Mouse (Mus musculus): Measurements from ENCODE around the gene H2-Aa. TPM values are rescaled to one million over a fixed set of nuclear protein-coding genes. Genes with fewer than 3 reads are reported as not detected.

The H2-Aa gene
- polyA plus RNA-seq, 1 experiment from 2014 or later: not detected

GRCm38 (mm10) chr17:34285848-34286247, 1.8 kb downstream of the H2-Aa start:
- peak; percentile 51 for TF ChIP-seq CTCF (IDR thresholded peaks at IDR 0.05)
- ATAC-seq: no peak
- in situ Hi-C loops (cut with MboI; ENCODE audit: low pct_unique_long_range_greater_than_20kb): no loop called here
- peaks cover 30% of the 10 kb centered on the region for H3K27me3 ChIP-seq
- DNase-seq (ENCODE audit: low read depth, low spot score): no peak
- POLR2A ChIA-PET: interaction anchor here (0.7 kb wide), 1 partner anchor 1549 kb away, joined by 6 read pairs; no protein-coding TSS in a partner anchor
- CTCF ChIA-PET: no interaction called here

GRCm38 (mm10) chr17:34285371-34285770, 2.3 kb downstream of the H2-Aa start:
- in situ Hi-C loops (cut with MboI; ENCODE audit: low pct_unique_long_range_greater_than_20kb): no loop called here
- DNase-seq (ENCODE audit: low read depth, low spot score) (no peak), ATAC-seq (no peak)
- peaks cover 27% of the 10 kb centered on the region for H3K27me3 ChIP-seq
- no peak for TF ChIP-seq CTCF (IDR thresholded peaks at IDR 0.05)
- POLR2A ChIA-PET: interaction anchor here (0.7 kb wide), 1 partner anchor 1549 kb away, joined by 6 read pairs; no protein-coding TSS in a partner anchor
- CTCF ChIA-PET: no interaction called here

- no peak for DNase-seq (ENCODE audit: low read depth, low spot score)
- peaks cover 30% of the 10 kb centered on the region for H3K27me3 ChIP-seq
- no peak for ATAC-seq
- POLR2A ChIA-PET: no interaction called here
- in situ Hi-C loops (cut with MboI; ENCODE audit: low pct_unique_long_range_greater_than_20kb): no loop called here
- CTCF ChIA-PET: no interaction called here
- no peak for TF ChIP-seq CTCF (IDR thresholded peaks at IDR 0.05)
Observed at GRCm38 (mm10) chr17:34281836-34282235, 5.8 kb downstream of the H2-Aa start.

- in situ Hi-C loops (cut with MboI; ENCODE audit: low pct_unique_long_range_greater_than_20kb): no loop called here
- ChIA-PET POLR2A (no interaction called here), CTCF (no interaction called here)
- no peak for DNase-seq (ENCODE audit: low read depth, low spot score)
- peaks cover 38% of the 10 kb centered on the region for H3K27me3 ChIP-seq
- no peak for TF ChIP-seq CTCF (IDR thresholded peaks at IDR 0.05)
- ATAC-seq: no peak
Observed at GRCm38 (mm10) chr17:34280499-34281038, 7.1 kb downstream of the H2-Aa start.

- in situ Hi-C loops (cut with MboI; ENCODE audit: low pct_unique_long_range_greater_than_20kb): no loop called here
- CTCF ChIA-PET: interaction anchor here (1.5 to 2.2 kb wide), 2 partner anchors 21 to 41 kb away, joined by 4 to 10 read pairs; no protein-coding TSS in a partner anchor
- TF ChIP-seq CTCF (IDR thresholded peaks at IDR 0.05): no peak
- peaks cover 29% of the 10 kb centered on the region for H3K27me3 ChIP-seq
- POLR2A ChIA-PET: no interaction called here
- DNase-seq (ENCODE audit: low read depth, low spot score) (no peak), ATAC-seq (no peak)
Observed at GRCm38 (mm10) chr17:34272102-34272501, 15.5 kb downstream of the H2-Aa start.

GRCm38 (mm10) chr17:34270940-34271339, 16.7 kb downstream of the H2-Aa start:
- no peak for ATAC-seq
- H3K27me3 ChIP-seq: peaks cover 24% of the 10 kb centered on the region
- in situ Hi-C loops (cut with MboI; ENCODE audit: low pct_unique_long_range_greater_than_20kb): no loop called here
- ChIA-PET POLR2A (no interaction called here), CTCF (interaction anchor here (1.4 to 2.2 kb wide), 3 partner anchors 20 to 79 kb away, joined by 4 to 10 read pairs (median 5); no protein-coding TSS in a partner anchor)
- no peak for TF ChIP-seq CTCF (IDR thresholded peaks at IDR 0.05)
- DNase-seq (ENCODE audit: low read depth, low spot score): no peak

- in situ Hi-C loops (cut with MboI; ENCODE audit: low pct_unique_long_range_greater_than_20kb): no loop called here
- POLR2A ChIA-PET: no interaction called here
- H3K27me3 ChIP-seq: peaks cover 22% of the 10 kb centered on the region
- TF ChIP-seq CTCF (IDR thresholded peaks at IDR 0.05): no peak
- no peak for DNase-seq (ENCODE audit: low read depth, low spot score)
- ATAC-seq: no peak
- CTCF ChIA-PET: interaction anchor here (1.4 kb wide), 1 partner anchor 79 kb away, joined by 5 read pairs; no protein-coding TSS in a partner anchor
Observed at GRCm38 (mm10) chr17:34270230-34270629, 17.4 kb downstream of the H2-Aa start.

GRCm38 (mm10) chr17:34269817-34270216, 17.8 kb downstream of the H2-Aa start:
- H3K27me3 ChIP-seq: peaks cover 25% of the 10 kb centered on the region
- DNase-seq (ENCODE audit: low read depth, low spot score) (no peak), ATAC-seq (no peak)
- in situ Hi-C loops (cut with MboI; ENCODE audit: low pct_unique_long_range_greater_than_20kb): no loop called here
- ChIA-PET CTCF (no interaction called here), POLR2A (no interaction called here)
- no peak for TF ChIP-seq CTCF (IDR thresholded peaks at IDR 0.05)

GRCm38 (mm10) chr17:34268748-34269147, 18.9 kb downstream of the H2-Aa start:
- DNase-seq (ENCODE audit: low read depth, low spot score) (no peak), ATAC-seq (no peak)
- ChIA-PET CTCF (no interaction called here), POLR2A (no interaction called here)
- in situ Hi-C loops (cut with MboI; ENCODE audit: low pct_unique_long_range_greater_than_20kb): no loop called here
- no peak for TF ChIP-seq CTCF (IDR thresholded peaks at IDR 0.05)
- H3K27me3 ChIP-seq: peaks cover 25% of the 10 kb centered on the region

- DNase-seq (ENCODE audit: low read depth, low spot score) (no peak), ATAC-seq (no peak)
- peaks cover 23% of the 10 kb centered on the region for H3K27me3 ChIP-seq
- in situ Hi-C loops (cut with MboI; ENCODE audit: low pct_unique_long_range_greater_than_20kb): no loop called here
- CTCF ChIA-PET: no interaction called here
- POLR2A ChIA-PET: no interaction called here
- TF ChIP-seq CTCF (IDR thresholded peaks at IDR 0.05): no peak
Observed at GRCm38 (mm10) chr17:34268262-34268661, 19.4 kb downstream of the H2-Aa start.

GRCm38 (mm10) chr17:34264452-34265351, 22.9 kb downstream of the H2-Aa start:
- CTCF ChIA-PET: no interaction called here
- in situ Hi-C loops (cut with MboI; ENCODE audit: low pct_unique_long_range_greater_than_20kb): no loop called here
- H3K27me3 ChIP-seq: peaks cover 15% of the 10 kb centered on the region
- ATAC-seq (no peak), DNase-seq (ENCODE audit: low read depth, low spot score) (no peak)
- POLR2A ChIA-PET: no interaction called here
- no peak for TF ChIP-seq CTCF (IDR thresholded peaks at IDR 0.05)
